Mouse (Mus musculus) cerebellum, adult 9-11 months (tissue): ENCODE data around the gene Eif4g3.
A peak's percentile ranks its signal among the peaks of the same experiment; 100 is the strongest.

ENCODE experiments used
- DNase-seq: peaks from one replicate; pipeline ENCODE4 v3.0.0; 2022

Eif4g3 gene

GRCm38 (mm10) chr4:138172686-138173085 lies 179.9 kb downstream of the Eif4g3 start:
- DNase-seq = no peak

- DNase-seq = no peak
Observed at GRCm38 (mm10) chr4:138179391-138179790, 186.6 kb downstream of the Eif4g3 start.

- peak; percentile 42 for DNase-seq
Observed at GRCm38 (mm10) chr4:138180719-138181118, 187.9 kb downstream of the Eif4g3 start.

DNA sequence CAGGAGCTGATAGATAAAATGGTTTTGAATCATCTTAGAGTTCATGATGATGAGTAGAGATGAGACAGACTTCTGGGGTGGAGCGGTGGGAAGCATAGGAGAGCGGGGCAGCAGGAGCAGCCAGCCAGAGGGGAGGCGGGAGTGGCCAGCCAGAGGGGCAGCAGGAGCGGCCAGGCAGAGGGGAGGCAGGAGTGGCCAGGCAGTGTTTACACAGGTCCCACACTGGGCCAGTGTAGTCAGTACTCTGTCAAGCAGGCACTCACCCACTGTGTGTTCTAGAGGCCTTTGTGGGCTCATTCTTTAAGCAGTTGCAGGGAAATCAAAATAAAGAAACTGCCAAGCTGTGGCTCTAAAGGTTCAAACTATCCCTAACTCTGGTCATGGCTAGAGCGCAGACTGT lies 191.2 kb downstream of the Eif4g3 start:
- DNase-seq = no peak

GRCm38 (mm10) chr4:138184573-138184981 lies 191.8 kb downstream of the Eif4g3 start:
- DNase-seq = no peak

DNA sequence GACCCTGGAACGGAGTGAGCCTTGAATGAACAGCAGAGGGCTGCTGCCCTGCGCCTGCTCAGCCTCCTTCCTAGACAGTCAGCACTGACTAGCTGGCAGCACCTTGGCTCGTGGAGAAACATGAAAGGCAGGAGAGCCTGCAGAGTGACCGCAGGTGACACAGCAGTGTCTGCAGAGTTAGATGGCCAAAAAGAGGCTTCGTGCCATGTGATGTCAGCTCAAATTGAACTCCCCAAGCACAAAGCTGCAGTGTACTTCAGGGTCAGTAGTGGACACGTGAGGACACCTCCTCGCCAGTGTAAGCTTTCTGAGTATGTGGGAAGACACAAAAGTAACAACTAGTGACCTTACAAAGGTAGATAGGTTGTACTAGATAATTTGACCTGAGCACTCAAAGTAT lies 193.1 kb downstream of the Eif4g3 start:
- DNase-seq = no peak

- no peak for DNase-seq
Observed at GRCm38 (mm10) chr4:138187995-138188394, 195.2 kb downstream of the Eif4g3 start.

DNA sequence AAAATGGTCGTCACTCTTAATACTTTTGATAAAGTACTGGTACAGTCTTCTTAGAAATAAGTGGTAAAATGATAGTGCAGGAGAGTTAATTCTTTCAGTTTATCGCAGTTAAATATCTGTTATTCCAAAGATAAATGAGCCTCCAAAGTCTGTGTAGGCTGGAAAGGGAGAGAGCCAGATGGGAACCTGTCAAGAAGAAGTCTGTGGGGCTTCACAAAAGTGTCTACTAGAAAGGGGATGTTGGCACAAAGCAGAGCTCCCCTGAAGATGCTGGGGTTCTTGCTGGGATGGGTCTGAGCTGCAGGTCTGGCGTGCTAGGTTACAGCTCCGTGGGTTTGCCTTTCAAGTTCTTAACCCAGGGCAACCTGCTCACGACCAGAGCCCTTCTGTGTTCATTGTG lies 199.7 kb downstream of the Eif4g3 start:
- no peak for DNase-seq

DNA sequence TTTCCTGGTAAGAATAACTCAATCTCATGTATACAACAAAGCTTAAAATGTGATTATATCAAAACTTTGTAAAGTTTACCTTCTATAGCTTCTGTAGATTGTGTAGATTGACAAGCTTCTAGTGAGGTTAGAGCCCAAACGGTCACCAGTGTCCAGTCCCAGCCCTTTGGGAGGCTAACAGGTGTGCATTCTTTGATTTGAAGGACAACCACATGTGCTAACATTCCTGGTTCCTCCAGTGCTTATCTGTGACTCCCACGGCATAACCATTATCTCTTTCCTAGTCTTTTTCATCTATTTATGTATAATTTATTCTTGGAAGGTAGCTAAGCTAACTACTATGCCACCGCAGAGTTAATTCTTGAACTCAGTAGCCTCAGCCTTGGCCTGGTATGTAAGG lies 207.9 kb downstream of the Eif4g3 start:
- no peak for DNase-seq

DNA sequence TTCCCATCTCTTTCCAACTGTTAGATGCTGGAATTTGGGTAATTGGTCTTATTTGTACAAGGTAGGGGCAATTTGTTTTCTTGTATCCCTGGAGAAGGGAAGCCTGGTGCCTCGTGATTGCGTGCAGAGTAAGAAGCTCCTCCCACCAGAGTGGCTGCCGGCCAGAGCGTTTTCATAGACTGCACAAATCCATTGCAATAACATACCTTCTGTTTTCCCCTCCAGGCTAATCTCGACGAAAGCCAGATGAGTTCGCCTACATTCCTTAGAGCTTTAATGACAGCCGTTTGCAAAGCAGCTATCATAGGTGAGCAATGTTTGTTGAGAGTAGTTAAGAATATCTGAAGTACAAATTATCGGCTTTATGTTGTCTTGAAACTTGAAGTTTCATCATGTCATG lies 208.9 kb downstream of the Eif4g3 start:
- no peak for DNase-seq

- no peak for DNase-seq
Observed at GRCm38 (mm10) chr4:138210116-138210515, 217.3 kb downstream of the Eif4g3 start.

GRCm38 (mm10) chr4:138213861-138214260 lies 221.0 kb downstream of the Eif4g3 start:
- DNase-seq = no peak

GRCm38 (mm10) chr4:138215671-138216199 lies 222.9 kb downstream of the Eif4g3 start:
- no peak for DNase-seq

DNA sequence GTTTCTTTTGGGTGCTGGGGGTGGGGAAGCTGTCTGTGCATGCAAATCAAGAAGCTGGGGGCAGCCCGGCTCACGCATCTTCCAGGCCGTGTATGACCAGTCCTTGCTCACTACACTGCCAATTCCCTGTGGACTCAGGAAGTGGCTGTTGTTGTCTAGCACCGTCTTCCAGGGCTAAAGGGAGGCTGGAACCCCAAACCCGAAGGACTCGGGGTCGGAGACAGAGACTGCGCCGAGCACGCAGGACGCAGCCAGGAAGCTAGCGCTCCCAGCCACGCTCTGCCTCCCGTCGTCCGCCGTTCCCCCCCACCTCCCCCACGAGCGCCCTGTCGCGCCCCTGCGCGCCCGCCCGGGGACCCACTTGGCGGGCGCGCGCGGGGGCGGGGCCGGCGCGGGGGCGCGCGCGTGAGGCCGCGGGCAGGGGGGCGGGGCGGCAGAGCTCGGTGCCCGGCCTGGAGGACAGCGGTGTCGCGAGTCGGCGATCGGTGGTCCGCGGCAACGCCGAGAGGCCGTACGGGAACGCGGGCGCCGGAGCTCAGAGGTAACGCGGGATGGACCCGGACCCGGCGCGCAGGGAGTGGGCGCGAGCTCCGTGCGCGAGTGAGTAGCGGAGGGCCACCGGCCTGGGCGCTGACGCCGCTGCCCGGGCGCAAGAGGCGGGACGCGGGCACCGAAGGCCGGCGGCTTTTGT lies 223.5 kb downstream of the Eif4g3 start, which contains the start of gene Hp1bp3:
TSS of gene Hp1bp3 (plus strand) at position 97 of the 691 bp plus-strand sequence.
- peak; percentile 84 for DNase-seq

GRCm38 (mm10) chr4:138216891-138217392 lies 224.1 kb downstream of the Eif4g3 start:
- peak; percentile 98 for DNase-seq

DNA sequence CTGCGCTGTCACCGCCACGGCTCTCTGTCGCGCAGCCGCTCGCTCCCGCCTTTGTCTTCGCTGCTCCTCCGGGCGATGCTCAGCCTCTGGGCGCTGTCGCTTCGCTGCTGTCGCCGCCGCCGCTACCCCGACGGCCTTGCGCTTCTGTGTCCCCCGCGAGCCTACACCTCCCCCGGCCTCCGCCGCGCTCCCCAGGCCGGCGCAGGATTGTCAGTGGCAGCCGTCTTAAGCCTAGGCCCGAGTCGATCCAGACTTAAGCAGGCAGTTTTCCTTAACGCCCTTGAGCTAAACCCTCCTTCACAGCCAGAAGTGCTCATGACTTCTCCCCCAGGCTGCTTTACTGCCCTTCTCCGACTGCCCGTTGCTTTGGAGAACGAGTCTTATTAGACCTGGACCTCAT lies 224.6 kb downstream of the Eif4g3 start:
- DNase-seq = no peak

DNA sequence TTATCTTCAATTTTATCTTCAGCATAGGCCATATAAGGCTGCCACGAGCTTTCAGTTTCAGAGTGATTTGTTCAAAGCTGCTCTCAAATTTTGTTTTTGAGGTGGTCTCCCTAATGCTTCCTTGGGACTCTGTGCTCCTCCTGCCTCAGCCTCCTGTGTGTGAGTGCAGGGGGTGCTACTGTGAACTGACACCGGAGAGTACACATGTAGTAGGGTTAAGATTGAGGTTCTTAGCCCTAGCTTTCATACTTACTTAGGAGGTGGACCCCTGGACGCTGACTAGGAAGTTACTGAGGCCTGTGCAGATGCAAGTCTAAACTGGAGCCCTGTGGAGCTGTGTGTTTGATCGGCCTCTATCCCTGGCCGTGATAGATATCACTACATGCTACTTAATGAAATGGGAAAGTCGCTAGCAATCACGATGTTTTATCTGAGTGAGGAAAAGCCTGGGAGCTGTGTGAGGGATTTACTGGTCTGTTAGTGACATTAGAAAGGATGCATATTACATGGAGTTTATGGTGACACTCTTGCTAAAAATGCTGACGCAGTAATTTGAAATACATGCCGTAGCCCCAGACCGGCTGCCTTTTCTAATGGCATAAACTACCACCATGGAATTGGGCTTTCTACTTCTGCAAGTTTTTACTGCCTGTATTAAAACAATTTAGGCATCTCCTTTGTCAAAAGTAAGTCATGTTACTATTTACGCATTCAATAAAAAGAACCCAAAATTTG lies 225.3 kb downstream of the Eif4g3 start:
- DNase-seq = no peak

DNA sequence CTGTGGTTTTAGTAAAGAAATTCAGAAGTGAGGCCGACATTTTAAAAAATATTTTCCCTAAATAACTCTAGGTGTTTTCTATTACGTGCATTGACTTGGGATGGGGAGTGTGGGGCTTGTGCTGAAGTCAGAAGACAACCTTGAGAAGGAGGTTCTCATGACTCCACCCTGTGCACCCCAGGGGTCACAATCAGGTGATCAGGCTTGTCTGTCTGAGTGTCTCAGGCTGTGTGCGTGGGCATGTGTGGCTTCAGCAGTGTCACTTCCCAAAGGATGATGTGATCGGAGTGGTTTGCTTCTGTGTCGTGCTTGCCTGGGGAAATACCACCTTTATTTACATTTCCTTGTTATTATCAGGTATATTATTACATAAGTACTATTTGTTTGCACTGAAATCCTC lies 226.5 kb downstream of the Eif4g3 start:
- no peak for DNase-seq

DNA sequence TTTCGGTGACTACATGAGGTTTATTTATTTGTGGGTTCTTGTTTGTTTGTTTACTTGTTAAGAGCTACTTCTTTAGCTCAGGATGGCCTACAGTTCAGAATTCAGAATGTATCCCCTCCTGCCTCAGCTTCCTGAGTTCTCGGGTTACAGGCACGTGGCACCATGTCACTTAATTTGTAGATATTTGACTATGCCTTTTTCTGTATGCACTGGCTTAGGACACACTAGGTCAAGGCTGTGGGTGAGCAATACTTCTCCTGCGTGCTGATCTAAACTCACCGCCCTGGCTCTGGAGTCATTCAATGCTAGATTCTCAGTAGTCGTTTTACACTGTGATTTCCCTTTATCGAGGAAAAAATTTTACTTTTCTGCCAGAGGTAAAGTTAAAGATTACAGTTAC lies 227.9 kb downstream of the Eif4g3 start:
- DNase-seq = no peak

GRCm38 (mm10) chr4:138221406-138221805 lies 228.6 kb downstream of the Eif4g3 start:
- no peak for DNase-seq

GRCm38 (mm10) chr4:138222396-138222795 lies 229.6 kb downstream of the Eif4g3 start:
- no peak for DNase-seq

- no peak for DNase-seq
Observed at GRCm38 (mm10) chr4:138223623-138224022, 230.8 kb downstream of the Eif4g3 start.

DNA sequence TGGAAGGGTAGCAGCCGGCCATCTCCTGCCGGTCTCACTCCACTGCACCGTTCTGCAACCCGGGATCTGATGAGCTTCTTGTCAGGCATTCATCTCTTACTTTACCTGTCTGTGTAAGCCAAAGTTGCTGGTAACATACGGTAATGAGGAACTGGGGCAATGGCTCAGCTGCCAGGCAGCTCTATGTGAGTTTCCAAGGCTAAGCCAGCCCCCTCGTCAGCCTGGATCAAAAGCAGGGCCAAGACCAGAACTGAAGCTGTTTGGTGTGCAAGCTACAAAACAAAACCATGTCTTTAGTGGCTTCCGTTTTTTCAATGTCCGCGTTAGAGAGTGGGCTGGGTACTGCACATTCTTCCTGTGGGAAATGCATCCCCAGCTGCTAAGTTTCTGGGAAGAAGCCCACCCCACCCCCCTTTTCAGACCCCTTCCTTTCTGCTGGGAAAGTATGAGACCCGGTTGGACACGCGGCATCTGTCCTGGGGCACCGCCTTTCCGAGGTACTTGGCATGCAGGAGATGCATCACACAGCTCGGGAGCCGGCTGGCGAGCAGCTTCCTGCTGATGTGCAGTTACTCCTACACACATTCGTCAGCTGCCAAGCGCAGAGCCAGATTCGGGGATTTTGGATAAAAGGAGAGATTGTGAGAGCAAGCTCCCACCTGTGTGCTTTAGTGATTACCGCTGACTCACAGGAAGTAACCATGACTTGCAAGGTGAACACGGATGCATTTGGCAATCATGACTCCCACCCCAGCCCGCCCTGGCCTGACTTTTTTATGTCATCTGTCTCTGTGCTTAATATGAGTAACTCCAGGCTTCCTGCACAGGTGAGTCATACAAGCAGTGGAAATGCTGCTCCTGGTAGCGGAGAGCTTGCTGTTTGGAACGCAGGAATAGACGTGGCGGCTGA lies 254.2 kb downstream of the Eif4g3 start:
- no peak for DNase-seq
